Mouse (Mus musculus) adrenal gland, postnatal 10 days (tissue): ENCODE results near the gene Tnfrsf9. TPM values are rescaled to one million over a fixed set of nuclear protein-coding genes. Genes with fewer than 3 reads are reported as not detected.

Experiments
- total RNA-seq, 2 experiments: library from RNA; stranded (reverse); gene quantifications; 2 replicates each; pipeline ENCODE4 v1.2.3; 2021

Tnfrsf9 gene
- total RNA-seq, 2 experiments from 2014 or later = 0.57 to 0.73 TPM

Other genes starting within 250 kb of the Tnfrsf9 start
- 100 to 1,000 TPM in 1 of 2 experiments, 10 to 100 TPM in 1; 32.3 to 159 TPM for gene Errfi1, start 60.6 kb upstream of the Tnfrsf9 start, total RNA-seq
- gene Park7, start 125 bp upstream of the Tnfrsf9 start, total RNA-seq = 100 to 1,000 TPM; 242 to 261 TPM
- gene Uts2, start 82.5 kb downstream of the Tnfrsf9 start, total RNA-seq = not detected
- gene Per3, start 130.1 kb downstream of the Tnfrsf9 start, total RNA-seq = 10 to 100 TPM; 25.6 to 39.7 TPM
- 10 to 100 TPM; 87.4 to 91.7 TPM for gene Vamp3, start 143.4 kb downstream of the Tnfrsf9 start, total RNA-seq
- gene Gm13090, start 175.0 kb downstream of the Tnfrsf9 start, total RNA-seq = not detected